Mouse (Mus musculus) hindbrain, embryonic 14.5 days (tissue): ENCODE measurements at regions not wholly inside any gene's neighbourhood (a gene's known extent, or its start where the extent isn't known, plus 50 kb on each side); places are given as distances from the start of the nearest gene placed in this dataset.

ENCODE experiments used
- ATAC-seq: fragments of 200-750 bp; cut with Nextera tagmentation; 2 replicates; pipeline ENCODE4 v1.8.0; 2017; ENCODE audit warnings: moderate number of reproducible peaks, mild to moderate bottlenecking, moderate TSS enrichment, moderate library complexity; ENCODE audit not compliant: low FRiP score
- DNase-seq: peaks from one replicate; pipeline ENCODE4 v3.0.0-alpha.2; 2015; ENCODE audit warnings: low spot score
- H3K27ac ChIP-seq: fragments of 300-500 bp; sonication (generic); 2 replicates; pipeline ENCODE4 v1.5.1; 2014; ENCODE audit warnings: mild to moderate bottlenecking, moderate library complexity
- H3K27me3 ChIP-seq: fragments of 300-500 bp; sonication (generic); 2 replicates; pipeline ENCODE4 v1.6.1; 2014; ENCODE audit warnings: mild to moderate bottlenecking, low read length, mixed read lengths; ENCODE audit not compliant: control insufficient read depth, insufficient read depth
- H3K36me3 ChIP-seq: fragments of 300-500 bp; sonication (generic); replicated peaks from 2 replicates; pipeline ENCODE4 v1.6.1; 2014; ENCODE audit not compliant: control insufficient read depth, insufficient read depth
- H3K4me1 ChIP-seq: fragments of 300-500 bp; sonication (generic); replicated peaks from 2 replicates; pipeline ENCODE4 v1.6.1; 2014; ENCODE audit warnings: antibody characterized with exemption, low read length, mixed read lengths; ENCODE audit not compliant: control insufficient read depth, insufficient read depth
- H3K4me2 ChIP-seq: fragments of 300-500 bp; sonication (generic); replicated peaks from 2 replicates; pipeline ENCODE4 v1.6.1; 2014; ENCODE audit warnings: mild to moderate bottlenecking, moderate library complexity
- H3K4me3 ChIP-seq: fragments of 300-500 bp; sonication (generic); replicated peaks from 2 replicates; pipeline ENCODE4 v1.5.1; 2014; ENCODE audit warnings: mild to moderate bottlenecking, low read length
- H3K9ac ChIP-seq: fragments of 300-500 bp; sonication (generic); 2 replicates; pipeline ENCODE4 v1.6.1; 2014
- H3K9me3 ChIP-seq: fragments of 300-500 bp; sonication (generic); 2 replicates; pipeline ENCODE4 v1.6.1; 2016; ENCODE audit warnings: low read length; ENCODE audit not compliant: control insufficient read depth
- WGBS: fragments of 180-500 bp; shearing (Covaris S2); extraction: QIAGEN DNeasy Blood & Tissue Kit; methylation state at CpG from one replicate; pipeline ENCODE4 v1.1.7; 2014; 5-methylcytosine and 5-hydroxymethylcytosine counted together

- H3K4me2 ChIP-seq: no peak overlapping the region
- no peaks in the 10 kb centered on the region for H3K4me1 ChIP-seq
- WGBS: 81% methylated on average over 3 of the region's 3 CpGs
- no peak overlapping the region for H3K4me3 ChIP-seq
- ATAC-seq: peak; percentile 40; the same call in 1 of the 2 replicates
- no peak overlapping the region for H3K27ac ChIP-seq
- H3K27me3 ChIP-seq: no peaks in the 10 kb centered on the region
- no peaks in the 10 kb centered on the region for H3K9me3 ChIP-seq
- peak; percentile 10 for DNase-seq
- no peaks in the 10 kb centered on the region for H3K36me3 ChIP-seq
- no peak overlapping the region for H3K9ac ChIP-seq
These were observed 746.4 kb upstream of the Cypt12 start for GRCm38 (mm10) chr3:17201773-17202172.

- H3K9ac ChIP-seq: no peak overlapping the region
- H3K4me3 ChIP-seq: no peak overlapping the region
- WGBS: 40% methylated on average over 3 of the region's 3 CpGs
- no peak overlapping the region for H3K27ac ChIP-seq
- H3K36me3 ChIP-seq: no peaks in the 10 kb centered on the region
- H3K4me1 ChIP-seq: no peaks in the 10 kb centered on the region
- no peaks in the 10 kb centered on the region for H3K27me3 ChIP-seq
- H3K9me3 ChIP-seq: no peaks in the 10 kb centered on the region
- peak; percentile 21 for DNase-seq
- ATAC-seq: no peak
- no peak overlapping the region for H3K4me2 ChIP-seq
These were observed 734.2 kb upstream of the Cypt12 start for GRCm38 (mm10) chr3:17214031-17214430.

GRCm38 (mm10) chr3:17216825-17217224 is 731.4 kb upstream of the Cypt12 start:
- H3K4me3 ChIP-seq: no peak overlapping the region
- no peaks in the 10 kb centered on the region for H3K27me3 ChIP-seq
- no peak overlapping the region for H3K4me2 ChIP-seq
- H3K4me1 ChIP-seq: no peaks in the 10 kb centered on the region
- H3K9me3 ChIP-seq: no peaks in the 10 kb centered on the region
- no peak overlapping the region for H3K27ac ChIP-seq
- H3K9ac ChIP-seq: no peak overlapping the region
- DNase-seq (peak; percentile 23), ATAC-seq (no peak)
- no peaks in the 10 kb centered on the region for H3K36me3 ChIP-seq
- 38% methylated on average over 2 of the region's 2 CpGs for WGBS

- ATAC-seq: no peak
These were observed 709.8 kb upstream of the Cypt12 start for GRCm38 (mm10) chr3:17238407-17238806.

GRCm38 (mm10) chr3:17258397-17258796 is 689.8 kb upstream of the Cypt12 start:
- Histone ChIP-seq H3K4me3 (no peak overlapping the region), H3K9ac (no peak overlapping the region), H3K4me2 (no peak overlapping the region), H3K27ac (no peak overlapping the region), H3K27me3 (no peaks in the 10 kb centered on the region), H3K4me1 (no peaks in the 10 kb centered on the region), H3K9me3 (no peaks in the 10 kb centered on the region), H3K36me3 (no peaks in the 10 kb centered on the region)
- ATAC-seq (no peak), DNase-seq (no peak)

More at GRCm38 (mm10) chr3:17238407-17238806, 709.8 kb upstream of the Cypt12 start:
- 8% methylated on average over 1 of the region's 1 CpGs for WGBS
- Histone ChIP-seq H3K9me3 (no peaks in the 10 kb centered on the region), H3K9ac (no peak overlapping the region), H3K36me3 (no peaks in the 10 kb centered on the region), H3K4me1 (no peaks in the 10 kb centered on the region), H3K27me3 (no peaks in the 10 kb centered on the region), H3K4me3 (no peak overlapping the region), H3K27ac (no peak overlapping the region), H3K4me2 (no peak overlapping the region)
- DNase-seq: no peak

DNA sequence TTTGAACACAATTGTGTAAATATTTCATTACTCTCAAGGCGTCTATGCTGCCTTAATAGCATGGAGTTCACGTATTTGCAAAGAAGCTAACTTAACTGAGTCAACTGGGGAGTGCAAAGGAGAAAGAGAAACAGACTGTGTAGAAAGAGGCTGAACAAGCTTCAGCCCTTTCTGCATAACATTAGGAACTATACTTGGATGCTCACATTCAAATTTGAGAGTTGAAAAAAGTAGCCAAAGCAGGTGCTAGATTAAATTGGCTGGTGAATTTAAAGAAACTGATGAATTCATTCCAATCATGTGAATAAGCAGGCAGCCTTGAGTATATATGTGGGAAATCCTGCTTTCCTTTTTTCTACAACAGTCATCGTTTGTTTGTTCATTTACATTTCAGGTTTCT is 689.1 kb upstream of the Cypt12 start:
- H3K4me3 ChIP-seq: no peak overlapping the region
- ATAC-seq (no peak), DNase-seq (no peak)
- 83% methylated on average over 3 of the region's 3 CpGs for WGBS
- H3K4me2 ChIP-seq: no peak overlapping the region
- H3K27me3 ChIP-seq: no peaks in the 10 kb centered on the region
- no peaks in the 10 kb centered on the region for H3K36me3 ChIP-seq
- H3K9ac ChIP-seq: no peak overlapping the region
- no peaks in the 10 kb centered on the region for H3K9me3 ChIP-seq
- H3K4me1 ChIP-seq: no peaks in the 10 kb centered on the region
- H3K27ac ChIP-seq: no peak overlapping the region

GRCm38 (mm10) chr3:17281231-17281630 is 667.0 kb upstream of the Cypt12 start:
- Histone ChIP-seq H3K36me3 (no peaks in the 10 kb centered on the region), H3K4me3 (no peak overlapping the region), H3K27me3 (no peaks in the 10 kb centered on the region), H3K4me1 (peaks cover 7% of the 10 kb centered on the region; the same call in 1 of the 2 replicates), H3K9ac (no peak overlapping the region), H3K4me2 (no peak overlapping the region), H3K9me3 (no peaks in the 10 kb centered on the region), H3K27ac (peak overlapping the region; percentile 62)
- DNase-seq (peak; percentile 39), ATAC-seq (peak; percentile 82)
- WGBS: 41% methylated on average over 6 of the region's 6 CpGs

GRCm38 (mm10) chr3:17282881-17283280 is 665.3 kb upstream of the Cypt12 start:
- Histone ChIP-seq H3K27ac (no peak overlapping the region), H3K4me2 (no peak overlapping the region), H3K9ac (no peak overlapping the region), H3K36me3 (no peaks in the 10 kb centered on the region), H3K4me3 (no peak overlapping the region), H3K27me3 (no peaks in the 10 kb centered on the region), H3K9me3 (no peaks in the 10 kb centered on the region), H3K4me1 (peaks cover 7% of the 10 kb centered on the region; the same call in 1 of the 2 replicates)
- 77% methylated on average over 3 of the region's 3 CpGs for WGBS
- no peak for DNase-seq
- ATAC-seq: no peak

DNA sequence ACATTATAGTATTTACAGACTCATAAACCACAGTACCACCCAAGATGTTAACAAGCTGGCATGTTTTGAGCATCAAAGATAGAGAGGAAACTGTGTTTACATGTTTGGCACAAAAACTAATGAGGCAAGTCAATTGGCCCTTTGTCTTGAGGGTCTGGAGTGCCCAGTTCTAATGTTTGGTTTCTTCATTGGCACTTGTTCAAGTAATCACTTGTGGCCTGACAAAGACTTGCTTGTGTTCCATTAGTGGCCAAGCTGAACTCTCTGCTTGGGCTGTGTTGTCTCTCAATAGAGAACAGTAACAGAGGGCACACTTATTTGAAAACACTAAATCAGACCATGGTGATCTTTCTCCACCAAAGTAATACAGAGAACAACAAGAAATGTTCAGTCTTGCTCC is 630.7 kb upstream of the Cypt12 start:
- no peak overlapping the region for H3K27ac ChIP-seq
- no peak overlapping the region for H3K9ac ChIP-seq
- DNase-seq (peak; percentile 66), ATAC-seq (peak; percentile 46; the same call in 1 of the 2 replicates)
- H3K4me3 ChIP-seq: no peak overlapping the region
- no peaks in the 10 kb centered on the region for H3K36me3 ChIP-seq
- no peaks in the 10 kb centered on the region for H3K9me3 ChIP-seq
- peaks cover 15% of the 10 kb centered on the region; the same call in 1 of the 2 replicates for H3K27me3 ChIP-seq
- peaks cover 15% of the 10 kb centered on the region; the same call in 1 of the 2 replicates for H3K4me1 ChIP-seq
- H3K4me2 ChIP-seq: no peak overlapping the region

DNA sequence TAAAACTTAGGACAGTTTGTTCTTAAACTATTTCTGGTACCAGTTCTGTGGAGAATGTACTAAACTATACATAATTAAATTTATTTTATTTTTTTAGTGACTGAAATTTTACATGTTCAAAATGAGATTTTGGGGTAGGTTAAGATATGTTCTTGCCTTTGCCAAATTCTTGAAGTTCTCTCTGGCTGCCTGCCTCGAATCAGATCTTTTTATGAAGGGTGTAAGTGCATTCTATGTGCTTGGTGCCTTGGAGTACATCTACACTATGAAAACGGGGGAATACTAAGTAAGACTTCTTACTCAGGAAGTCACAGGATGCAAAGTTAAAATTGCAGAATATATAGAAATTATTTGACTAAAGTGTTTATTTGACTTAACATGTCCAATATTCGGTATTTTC is 629.8 kb upstream of the Cypt12 start:
- H3K9ac ChIP-seq: no peak overlapping the region
- 85% methylated on average over 3 of the region's 3 CpGs for WGBS
- no peak for ATAC-seq
- no peak overlapping the region for H3K4me2 ChIP-seq
- H3K27ac ChIP-seq: peak overlapping the region; percentile 93
- H3K4me1 ChIP-seq: peaks cover 18% of the 10 kb centered on the region; the same call in 1 of the 2 replicates
- H3K27me3 ChIP-seq: peaks cover 15% of the 10 kb centered on the region; the same call in 1 of the 2 replicates
- H3K4me3 ChIP-seq: no peak overlapping the region
- no peak for DNase-seq
- no peaks in the 10 kb centered on the region for H3K9me3 ChIP-seq
- no peaks in the 10 kb centered on the region for H3K36me3 ChIP-seq
